Mouse (Mus musculus) kidney, adult 2 months (tissue): ENCODE measurements around the gene Fbxw15. TPM values are rescaled to one million over a fixed set of nuclear protein-coding genes. Genes with fewer than 3 reads are reported as not detected.
"Not testable (repeated sequence)": the region's sequence is repeated elsewhere in the genome, so short reads cannot be mapped to it uniquely, and the experiment has no call there.

Source experiments
- DNase-seq: peaks from one replicate; pipeline ENCODE4 v3.0.0; 2021
- H3K27ac ChIP-seq: fragments of 200-500 bp; 2 replicates; pipeline ENCODE4 v1.5.1; 2012; ENCODE audit warnings: low read depth, low read length, control low read depth, inconsistent platforms; ENCODE audit not compliant: insufficient read depth
- H3K27me3 ChIP-seq: fragments of 200-500 bp; replicated peaks from 2 replicates; pipeline ENCODE4 v1.6.1; 2012; ENCODE audit warnings: mild to moderate bottlenecking, moderate library complexity, low read length, inconsistent platforms; ENCODE audit not compliant: control insufficient read depth, insufficient read depth
- H3K36me3 ChIP-seq: fragments of 200-500 bp; 2 replicates; pipeline ENCODE4 v1.6.1; 2012; ENCODE audit warnings: mild to moderate bottlenecking, moderate library complexity, low read length, inconsistent platforms; ENCODE audit not compliant: control insufficient read depth, insufficient read depth
- H3K4me1 ChIP-seq: fragments of 200-500 bp; 2 replicates; pipeline ENCODE4 v1.6.1; 2011; ENCODE audit warnings: low read length; ENCODE audit not compliant: control insufficient read depth, insufficient read depth
- H3K4me3 ChIP-seq: fragments of 200-500 bp; 2 replicates; pipeline ENCODE4 v1.5.1; 2011; ENCODE audit warnings: mild to moderate bottlenecking, low read depth, low read length, control low read depth; ENCODE audit not compliant: insufficient read depth
- CTCF ChIP-seq: fragments of 200-500 bp; conservative IDR thresholded peaks from 2 replicates; pipeline ENCODE4 v1.5.1; 2011; ENCODE audit warnings: low read depth, mild to moderate bottlenecking, control low read depth, low read length, moderate library complexity, mixed read lengths; ENCODE audit not compliant: insufficient read depth, insufficient read length
- POLR2A ChIP-seq: fragments of 200-500 bp; IDR thresholded peaks from one replicate; pipeline ENCODE4 v1.6.1; 2011; ENCODE audit warnings: low read depth, low read length, control low read depth
- WGBS: fragments of 180-500 bp; shearing (Covaris S2); methylation state at CpG from one replicate; pipeline ENCODE4 v1.1.7; 2018; 5-methylcytosine and 5-hydroxymethylcytosine counted together
- polyA plus RNA-seq: library from polyadenylated mRNA; depleted of rRNA; stranded (reverse); fragments of >200 nt; gene quantifications from 2 replicates; pipeline ENCODE4 v1.2.3, GENCODE M21; 2012; rRNA removed

The Fbxw15 gene
- polyA plus RNA-seq = 0.61 and 0.67 TPM in 2 replicates

DNA sequence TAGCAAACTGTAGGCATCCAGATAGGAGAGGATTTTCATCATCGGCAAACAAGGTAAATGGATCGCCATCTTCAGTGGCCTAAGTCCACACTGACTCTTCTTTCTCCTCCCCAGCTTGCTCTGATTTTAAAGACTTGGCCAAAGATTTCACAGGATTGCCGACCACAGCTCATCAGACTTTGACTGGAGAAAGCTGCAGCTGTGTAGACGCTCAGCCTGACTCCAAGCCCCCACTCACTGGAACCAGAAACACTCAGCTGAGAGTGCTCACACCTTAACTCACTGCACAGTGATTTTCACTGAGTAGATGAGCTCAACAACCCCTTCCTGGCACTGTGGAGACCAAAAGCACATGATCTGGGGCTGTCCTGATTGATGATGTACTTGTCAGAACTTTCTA, at the start of gene Fbxw15:
TSS of gene Fbxw15 (minus strand) at position 101 of the 400 bp plus-strand sequence.
- not testable (repeated sequence) for H3K36me3 ChIP-seq, H3K4me1 ChIP-seq, DNase-seq, H3K27me3 ChIP-seq, H3K4me3 ChIP-seq, H3K27ac ChIP-seq
- 80% methylated on average over 4 of the region's 4 CpGs for WGBS

DNA sequence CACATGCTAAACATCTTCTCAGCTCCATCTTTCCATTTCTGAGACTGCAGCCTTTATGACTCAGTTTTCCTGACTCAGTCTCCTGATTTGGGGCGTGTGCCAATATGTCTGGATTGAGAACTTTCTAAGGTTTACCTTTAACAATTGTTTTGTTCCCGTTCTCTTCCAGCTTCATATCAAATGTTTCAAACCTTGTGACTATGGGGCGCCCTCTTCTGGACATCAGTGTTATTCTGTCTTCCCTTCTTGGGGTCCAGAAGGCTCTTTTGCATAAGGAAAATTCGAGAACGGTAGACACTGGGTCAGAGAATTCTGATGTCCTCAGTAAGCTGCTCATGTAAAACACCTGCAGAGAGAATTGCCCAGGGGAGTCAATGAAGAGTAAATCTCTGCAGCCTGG, 38.8 kb upstream of the Fbxw15 start:
- not testable (repeated sequence) for H3K4me3 ChIP-seq, H3K4me1 ChIP-seq, H3K27me3 ChIP-seq, H3K36me3 ChIP-seq, H3K27ac ChIP-seq
- peak; percentile 51 for DNase-seq
- WGBS = 29% methylated on average over 5 of the region's 5 CpGs
- TF ChIP-seq CTCF = 0 out of 2 replicates have a peak, but pooled peaks have one; percentile 11

GRCm38 (mm10) chr9:109602128-109602527, 34.1 kb upstream of the Fbxw15 start:
- DNase-seq, H3K4me3 ChIP-seq, H3K4me1 ChIP-seq, H3K36me3 ChIP-seq, H3K27ac ChIP-seq, H3K27me3 ChIP-seq: not testable (repeated sequence)
- 0 out of 2 replicates have a peak, but pooled peaks have one; percentile 28 for TF ChIP-seq CTCF
- WGBS = 53% methylated on average over 2 of the region's 2 CpGs

GRCm38 (mm10) chr9:109597226-109597625, 29.2 kb upstream of the Fbxw15 start:
- H3K27me3 ChIP-seq = no peaks in the 10 kb centered on the region
- H3K4me3 ChIP-seq = no peak overlapping the region
- H3K27ac ChIP-seq = no peak overlapping the region
- TF ChIP-seq POLR2A = no peak
- no peak for TF ChIP-seq CTCF
- DNase-seq = no peak
- no peaks in the 10 kb centered on the region for H3K4me1 ChIP-seq
- no peaks in the 10 kb centered on the region for H3K36me3 ChIP-seq

DNA sequence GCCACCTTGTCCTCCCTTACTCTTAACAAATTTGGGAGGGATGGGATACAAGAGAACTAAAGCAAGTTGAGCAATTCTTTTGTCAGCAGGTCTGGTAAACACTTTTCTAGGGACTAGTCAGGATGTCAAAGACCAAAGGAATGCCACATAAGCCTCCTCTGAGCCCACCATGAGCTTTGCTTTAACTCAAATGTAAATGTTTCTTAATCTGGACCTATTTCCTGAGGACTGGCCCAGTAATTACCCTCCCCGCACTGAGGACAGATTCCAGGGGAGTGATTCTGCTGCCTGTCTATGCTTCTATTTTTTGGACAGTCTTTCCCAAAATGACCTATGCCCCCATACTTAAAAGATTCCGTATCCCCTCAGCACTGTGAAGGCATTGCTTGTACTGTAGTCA, 26.8 kb upstream of the Fbxw15 start:
- H3K27me3 ChIP-seq = no peaks in the 10 kb centered on the region
- no peak for TF ChIP-seq CTCF
- TF ChIP-seq POLR2A = no peak
- H3K27ac ChIP-seq = no peak overlapping the region
- no peak overlapping the region for H3K4me3 ChIP-seq
- 87% methylated on average over 2 of the region's 2 CpGs for WGBS
- H3K36me3 ChIP-seq = no peaks in the 10 kb centered on the region
- no peak for DNase-seq
- no peaks in the 10 kb centered on the region for H3K4me1 ChIP-seq

- Histone ChIP-seq H3K4me3 (no peak overlapping the region), H3K4me1 (peaks cover 5% of the 10 kb centered on the region; the same call in 1 of the 2 replicates), H3K27ac (peak overlapping the region; percentile 45), H3K36me3 (no peaks in the 10 kb centered on the region), H3K27me3 (no peaks in the 10 kb centered on the region)
- peak; percentile 83 for DNase-seq
- TF ChIP-seq POLR2A (no peak), CTCF (no peak)
- WGBS = 24% methylated on average over 1 of the region's 1 CpGs
Observed at GRCm38 (mm10) chr9:109565546-109565945, 2.5 kb downstream of the Fbxw15 start.

DNA sequence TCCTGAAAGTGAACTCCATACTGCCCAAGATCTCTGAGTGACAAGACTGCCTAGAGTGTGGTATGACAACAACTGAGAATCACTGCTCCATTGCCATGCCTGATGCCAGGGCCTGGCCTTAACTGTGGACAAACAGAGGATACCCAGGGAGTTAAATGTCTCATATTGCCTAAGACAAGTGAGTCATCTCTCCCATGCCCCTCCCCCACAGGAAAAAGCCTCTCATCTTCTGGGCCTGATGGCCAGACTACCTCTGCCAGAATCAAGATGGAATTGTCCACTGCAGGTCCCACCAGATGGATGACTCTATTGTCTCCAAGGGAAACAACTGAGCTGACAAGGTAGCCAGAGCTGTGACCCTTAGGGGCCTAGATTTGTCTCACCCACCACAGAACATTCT, 6.0 kb downstream of the Fbxw15 start:
- DNase-seq, H3K4me1 ChIP-seq, H3K4me3 ChIP-seq, H3K27ac ChIP-seq, H3K36me3 ChIP-seq, H3K27me3 ChIP-seq: not testable (repeated sequence)

DNA sequence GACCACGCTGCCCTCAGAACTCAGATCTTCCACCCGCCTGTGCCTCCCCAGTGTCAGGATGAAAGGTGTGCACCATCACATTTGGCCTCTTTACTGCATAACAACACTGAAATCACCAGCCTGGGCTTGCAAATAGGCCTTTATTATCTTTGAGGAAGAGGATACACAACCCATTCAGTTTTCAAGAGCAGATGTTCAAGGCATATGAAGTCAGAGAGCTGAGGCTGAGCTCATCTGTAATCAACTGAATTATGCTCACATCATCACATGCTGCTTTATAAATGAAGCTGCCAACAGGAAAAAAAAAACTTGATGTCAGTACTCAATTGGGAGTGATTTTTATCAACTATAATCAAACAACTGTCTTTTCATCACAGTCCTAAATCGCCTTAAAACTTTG, 15.6 kb downstream of the Fbxw15 start:
- TF ChIP-seq CTCF (no peak), POLR2A (no peak)
- WGBS = 67% methylated on average over 3 of the region's 3 CpGs
- DNase-seq = no peak

GRCm38 (mm10) chr9:109549666-109550065, 18.4 kb downstream of the Fbxw15 start:
- not testable (repeated sequence) for H3K4me3 ChIP-seq, H3K27ac ChIP-seq, H3K4me1 ChIP-seq, DNase-seq, H3K27me3 ChIP-seq, H3K36me3 ChIP-seq
- 46% methylated on average over 2 of the region's 2 CpGs for WGBS

More for the DNA sequence above, 15.6 kb downstream of the Fbxw15 start:
- Histone ChIP-seq H3K27me3 (no peaks in the 10 kb centered on the region), H3K4me1 (no peaks in the 10 kb centered on the region), H3K27ac (no peak overlapping the region), H3K4me3 (no peak overlapping the region), H3K36me3 (no peaks in the 10 kb centered on the region)
